Mouse (Mus musculus) liver, embryonic 16.5 days (tissue): ENCODE measurements around the gene Olfr94. TPM values are rescaled to one million over a fixed set of nuclear protein-coding genes. Genes with fewer than 3 reads are reported as not detected.
"Not testable (repeated sequence)": the region's sequence is repeated elsewhere in the genome, so short reads cannot be mapped to it uniquely, and the experiment has no call there.

ENCODE experiments used
- ATAC-seq: fragments of 200-750 bp; cut with Nextera tagmentation; 2 replicates; pipeline ENCODE4 v1.8.0; 2017; ENCODE audit warnings: low read depth, mild to moderate bottlenecking, moderate number of reproducible peaks, moderate library complexity
- H3K27ac ChIP-seq: fragments of 300-500 bp; sonication (generic); 2 replicates; pipeline ENCODE4 v1.5.1; 2014; ENCODE audit warnings: mild to moderate bottlenecking, low read length
- H3K27me3 ChIP-seq: fragments of 300-500 bp; sonication (generic); 2 replicates; pipeline ENCODE4 v1.6.1; 2014; ENCODE audit warnings: low read depth, low read length, mixed read lengths; ENCODE audit not compliant: control insufficient read depth, insufficient read depth
- H3K36me3 ChIP-seq: fragments of 300-500 bp; sonication (generic); 2 replicates; pipeline ENCODE4 v1.6.1; 2014; ENCODE audit warnings: mild to moderate bottlenecking; ENCODE audit not compliant: control insufficient read depth, insufficient read depth
- H3K4me1 ChIP-seq: fragments of 300-500 bp; sonication (generic); 2 replicates; pipeline ENCODE4 v1.6.1; 2014; ENCODE audit warnings: low read depth, low read length, mixed read lengths; ENCODE audit not compliant: control insufficient read depth
- H3K4me2 ChIP-seq: fragments of 300-500 bp; sonication (generic); 2 replicates; pipeline ENCODE4 v1.6.1; 2014; ENCODE audit warnings: low read depth, low read length, mixed read lengths
- H3K4me3 ChIP-seq: fragments of 300-500 bp; sonication (generic); 2 replicates; pipeline ENCODE4 v1.5.1; 2014; ENCODE audit warnings: low read depth, mild to moderate bottlenecking, low read length
- H3K9ac ChIP-seq: fragments of 300-500 bp; sonication (generic); 2 replicates; pipeline ENCODE4 v1.6.1; 2014; ENCODE audit warnings: low read depth, low read length
- H3K9me3 ChIP-seq: fragments of 300-500 bp; sonication (generic); replicated peaks from 2 replicates; pipeline ENCODE4 v1.6.1; 2016; ENCODE audit warnings: low read length; ENCODE audit not compliant: control insufficient read depth
- WGBS: fragments of 180-500 bp; shearing (Covaris S2); extraction: QIAGEN DNeasy Blood & Tissue Kit; methylation state at CpG from one replicate; pipeline ENCODE4 v1.1.7; 2014; ENCODE audit not compliant: insufficient replicate concordance; 5-methylcytosine and 5-hydroxymethylcytosine counted together
- polyA plus RNA-seq: library from polyadenylated mRNA; unstranded; fragments of >200 nt; fragmentation: Nextera tagmentation; extraction: Ambion mirVana; gene quantifications from 2 replicates; pipeline ENCODE4 v1.2.1, GENCODE M21; 2015

Gene Olfr94
- not detected in 2 replicates for polyA plus RNA-seq

GRCm38 (mm10) chr17:37200894-37201293 lies at the start of gene Olfr94:
TSS of gene Olfr94 (minus strand) at chr17:37200994.
- no peak for ATAC-seq
- H3K9me3 ChIP-seq = no peaks in the 10 kb centered on the region
- 54% methylated on average over 2 of the region's 2 CpGs for WGBS

GRCm38 (mm10) chr17:37250544-37250943 lies 49.8 kb upstream of the Olfr94 start:
- Histone ChIP-seq H3K9ac (no peak overlapping the region), H3K4me3 (no peak overlapping the region), H3K27ac (no peak overlapping the region), H3K4me2 (no peak overlapping the region), H3K27me3 (no peaks in the 10 kb centered on the region), H3K9me3 (no peaks in the 10 kb centered on the region), H3K4me1 (no peaks in the 10 kb centered on the region), H3K36me3 (no peaks in the 10 kb centered on the region)
- WGBS = 3% methylated on average over 1 of the region's 1 CpGs
- ATAC-seq = 0 out of 2 replicates have a peak, but pooled peaks have one; percentile 32

More at GRCm38 (mm10) chr17:37200894-37201293, at the start of gene Olfr94:
- Histone ChIP-seq H3K36me3 (no peaks in the 10 kb centered on the region), H3K4me1 (no peaks in the 10 kb centered on the region), H3K4me3 (no peak within 1 kb of the TSS), H3K4me2 (no peak within 1 kb of the TSS), H3K27ac (no peak within 1 kb of the TSS), H3K27me3 (peaks cover 21% of the 10 kb centered on the region), H3K9ac (no peak within 1 kb of the TSS)

GRCm38 (mm10) chr17:37249460-37249859 lies 48.7 kb upstream of the Olfr94 start:
- no peak overlapping the region for H3K9ac ChIP-seq
- no peak overlapping the region for H3K4me2 ChIP-seq
- H3K4me3 ChIP-seq = no peak overlapping the region
- H3K36me3 ChIP-seq = no peaks in the 10 kb centered on the region
- ATAC-seq = no peak
- H3K4me1 ChIP-seq = no peaks in the 10 kb centered on the region
- no peaks in the 10 kb centered on the region for H3K27me3 ChIP-seq
- H3K9me3 ChIP-seq = no peaks in the 10 kb centered on the region
- H3K27ac ChIP-seq = no peak overlapping the region

DNA sequence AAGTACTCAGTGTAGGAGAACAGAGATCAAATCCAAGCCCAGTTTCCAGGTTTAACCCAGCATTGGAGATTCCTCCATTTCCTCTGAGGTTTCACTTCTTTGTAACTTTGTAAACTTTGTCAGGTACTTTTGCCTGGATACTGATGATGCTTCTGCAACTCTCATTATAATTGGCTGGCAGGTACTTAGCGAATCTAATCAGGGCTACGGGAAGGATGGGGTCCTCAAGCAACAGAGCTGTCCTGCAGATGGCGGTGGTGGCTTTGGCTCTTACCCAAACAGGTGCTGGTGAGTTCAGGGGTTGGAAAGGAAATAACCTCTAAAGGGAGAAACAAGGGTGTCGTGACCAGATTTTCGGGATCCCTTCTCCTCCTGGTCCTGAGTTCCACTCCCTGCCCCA lies 45.9 kb upstream of the Olfr94 start:
- Histone ChIP-seq H3K4me2 (no peak overlapping the region), H3K27me3 (no peaks in the 10 kb centered on the region), H3K9ac (no peak overlapping the region), H3K4me1 (no peaks in the 10 kb centered on the region), H3K27ac (no peak overlapping the region), H3K4me3 (no peak overlapping the region), H3K36me3 (no peaks in the 10 kb centered on the region), H3K9me3 (no peaks in the 10 kb centered on the region)
- WGBS = 22% methylated on average over 5 of the region's 5 CpGs
- no peak for ATAC-seq

GRCm38 (mm10) chr17:37242198-37242597 lies 41.4 kb upstream of the Olfr94 start:
- Histone ChIP-seq H3K9me3 (no peaks in the 10 kb centered on the region), H3K4me3 (no peak overlapping the region), H3K36me3 (no peaks in the 10 kb centered on the region), H3K27me3 (no peaks in the 10 kb centered on the region), H3K27ac (no peak overlapping the region), H3K4me1 (no peaks in the 10 kb centered on the region), H3K4me2 (no peak overlapping the region), H3K9ac (no peak overlapping the region)
- ATAC-seq = peak; percentile 58; the same call in 1 of the 2 replicates
- 32% methylated on average over 3 of the region's 3 CpGs for WGBS

- not testable (repeated sequence) for ATAC-seq, H3K9me3 ChIP-seq, H3K4me3 ChIP-seq, H3K27ac ChIP-seq, H3K4me1 ChIP-seq, H3K27me3 ChIP-seq, H3K36me3 ChIP-seq, H3K4me2 ChIP-seq, H3K9ac ChIP-seq
- WGBS = 64% methylated on average over 2 of the region's 2 CpGs
Observed at GRCm38 (mm10) chr17:37237230-37237629, 36.4 kb upstream of the Olfr94 start, which contains the start of gene Olfr97. TSS of gene Olfr97 (minus strand) at chr17:37237330.

- no peaks in the 10 kb centered on the region for H3K4me1 ChIP-seq
- H3K4me2 ChIP-seq = no peak overlapping the region
- H3K27ac ChIP-seq = no peak overlapping the region
- no peak for ATAC-seq
- no peak overlapping the region for H3K4me3 ChIP-seq
- 9% methylated on average over 1 of the region's 1 CpGs for WGBS
- no peaks in the 10 kb centered on the region for H3K36me3 ChIP-seq
- H3K27me3 ChIP-seq = no peaks in the 10 kb centered on the region
- no peaks in the 10 kb centered on the region for H3K9me3 ChIP-seq
- H3K9ac ChIP-seq = no peak overlapping the region
Observed at GRCm38 (mm10) chr17:37221879-37222278, 21.1 kb upstream of the Olfr94 start.

GRCm38 (mm10) chr17:37219846-37220245 lies 19.1 kb upstream of the Olfr94 start, which contains the start of gene Olfr96:
TSS of gene Olfr96 (plus strand) at chr17:37220146.
- Histone ChIP-seq H3K4me1 (no peaks in the 10 kb centered on the region), H3K4me2 (no peak within 1 kb of the TSS), H3K9ac (no peak within 1 kb of the TSS), H3K4me3 (no peak within 1 kb of the TSS), H3K27me3 (no peaks in the 10 kb centered on the region), H3K9me3 (no peaks in the 10 kb centered on the region), H3K27ac (no peak within 1 kb of the TSS), H3K36me3 (no peaks in the 10 kb centered on the region)
- 32% methylated on average over 4 of the region's 4 CpGs for WGBS
- ATAC-seq = no peak

GRCm38 (mm10) chr17:37218486-37218885 lies 17.7 kb upstream of the Olfr94 start:
- Histone ChIP-seq H3K4me1 (no peaks in the 10 kb centered on the region), H3K27ac (no peak overlapping the region), H3K36me3 (no peaks in the 10 kb centered on the region), H3K27me3 (no peaks in the 10 kb centered on the region), H3K9me3 (no peaks in the 10 kb centered on the region), H3K4me2 (no peak overlapping the region), H3K4me3 (no peak overlapping the region), H3K9ac (no peak overlapping the region)
- WGBS = 53% methylated on average over 3 of the region's 3 CpGs
- no peak for ATAC-seq
